Mouse (Mus musculus) layer of hippocampus, adult 9-10 months (tissue): ENCODE results near the gene Gnl1.
A peak's percentile ranks its signal among the peaks of the same experiment; 100 is the strongest.
"Not testable (repeated sequence)": the region's sequence is repeated elsewhere in the genome, so short reads cannot be mapped to it uniquely, and the experiment has no call there.

Experiments
- DNase-seq: peaks from one replicate; pipeline ENCODE4 v3.0.0; 2022; ENCODE audit warnings: low spot score

Gene Gnl1

GRCm38 (mm10) chr17:36025197-36025596 is 45.5 kb downstream of the Gnl1 start:
- no peak for DNase-seq

- no peak for DNase-seq
Observed at GRCm38 (mm10) chr17:36025901-36026300, 46.2 kb downstream of the Gnl1 start.

GRCm38 (mm10) chr17:36027663-36028062 is 48.0 kb downstream of the Gnl1 start:
- no peak for DNase-seq

GRCm38 (mm10) chr17:36028879-36029619 is 49.4 kb downstream of the Gnl1 start:
- no peak for DNase-seq

GRCm38 (mm10) chr17:36030046-36030702 is 50.5 kb downstream of the Gnl1 start:
- not testable (repeated sequence) for DNase-seq

- not testable (repeated sequence) for DNase-seq
Observed at GRCm38 (mm10) chr17:36030703-36031582, 51.3 kb downstream of the Gnl1 start.

- DNase-seq, result not testable (repeated sequence)
Observed at GRCm38 (mm10) chr17:36031583-36032331, 52.1 kb downstream of the Gnl1 start.

GRCm38 (mm10) chr17:36032351-36032875 is 52.8 kb downstream of the Gnl1 start, which contains the start of gene H2-T23:
TSS of gene H2-T23 (minus strand) at chr17:36032855.
- DNase-seq, result peak; percentile 55

- not testable (repeated sequence) for DNase-seq
Observed at GRCm38 (mm10) chr17:36034524-36034923, 54.9 kb downstream of the Gnl1 start.

- not testable (repeated sequence) for DNase-seq
Observed at GRCm38 (mm10) chr17:36035010-36035638, 55.5 kb downstream of the Gnl1 start.

GRCm38 (mm10) chr17:36036126-36036525 is 56.5 kb downstream of the Gnl1 start:
- not testable (repeated sequence) for DNase-seq
